Mouse (Mus musculus) cortical plate, adult 2 months (tissue): ENCODE measurements around the gene Lsm7.
"Not testable (repeated sequence)": the region's sequence is repeated elsewhere in the genome, so short reads cannot be mapped to it uniquely, and the experiment has no call there.

Experiments used
- CTCF ChIP-seq: fragments of 200-500 bp; IDR thresholded peaks from 2 replicates; pipeline ENCODE4 v1.5.1; 2011; ENCODE audit warnings: mild to moderate bottlenecking, control low read depth, low read length; ENCODE audit not compliant: insufficient read depth; ENCODE audit errors: extremely low read depth
- POLR2A ChIP-seq: fragments of 200-500 bp; IDR thresholded peaks from 2 replicates; pipeline ENCODE4 v1.6.1; 2011; ENCODE audit warnings: mild to moderate bottlenecking, low read length, control low read depth; ENCODE audit not compliant: insufficient read depth; ENCODE audit errors: extremely low read depth

DNA sequence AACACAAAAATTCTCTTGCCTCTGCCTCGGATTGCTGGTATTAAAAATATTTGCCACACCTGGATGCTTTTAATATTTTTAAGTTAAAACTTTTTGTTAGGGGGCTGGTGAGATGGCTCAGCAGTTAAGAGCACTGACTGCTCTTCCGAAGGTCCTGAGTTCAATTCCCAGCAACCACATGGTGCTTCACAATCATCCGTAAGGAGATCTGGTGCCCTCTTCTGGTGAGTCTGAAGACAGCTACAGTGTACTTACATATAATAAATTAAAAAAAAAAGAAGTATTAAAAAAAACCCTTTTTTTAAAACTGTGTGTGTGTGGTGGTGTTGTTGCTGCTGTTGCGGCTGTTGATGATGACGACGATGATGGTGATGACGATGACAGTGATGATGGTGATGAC lies 37.1 kb downstream of the Lsm7 start:
- not testable (repeated sequence) for TF ChIP-seq CTCF, POLR2A
